In genomic region chr1:84406891-84407290, GRCm38 (mm10) we compare ENCODE assay signal across 8 mouse cellular contexts. TPM values are rescaled to one million over a fixed set of nuclear protein-coding genes. Genes with fewer than 3 reads are reported as not detected.
A peak's percentile ranks its signal among the peaks of the same experiment; 100 is the strongest.
DNase-seq lines count a peak whose midpoint lies in the region; ATAC-seq and TF ChIP-seq lines count a peak whose summit lies in the region.

No protein-coding gene starts in this region.

- ATAC-seq in liver, embryonic 14.5 days (ENCODE audit: insufficient read depth), result no peak
- ATAC-seq in stomach, postnatal 0 days (ENCODE audit: low FRiP score, low TSS enrichment), result peak; percentile 61; the same call in 1 of the 2 replicates
- ATAC-seq in midbrain, postnatal 0 days (ENCODE audit: low FRiP score), result no peak

- H3K4me1 ChIP-seq in liver, embryonic 14.5 days (replicated peaks; ENCODE audit: control insufficient read depth in 2 of 2, insufficient read depth in 2 of 2, low read length in 1 of 2), result peaks cover 0 to 2% of the 10 kb centered on the region in 2 experiments; a peak in 1 of 4 replicates
- H3K4me1 ChIP-seq in stomach, postnatal 0 days (replicated peaks; ENCODE audit: control insufficient read depth, insufficient read depth), result no peaks in the 10 kb centered on the region
- no peaks in the 10 kb centered on the region for H3K4me1 ChIP-seq in midbrain, postnatal 0 days (ENCODE audit: insufficient read depth, low read length)

- H3K9me3 ChIP-seq in liver, embryonic 14.5 days (ENCODE audit: control insufficient read depth, low read length), result no peaks in the 10 kb centered on the region
- no peaks in the 10 kb centered on the region for H3K9me3 ChIP-seq in stomach, postnatal 0 days (ENCODE audit: control insufficient read depth, low read length)
- no peaks in the 10 kb centered on the region for H3K9me3 ChIP-seq in midbrain, postnatal 0 days (ENCODE audit: low read length)

- no peak overlapping the region for H3K4me3 ChIP-seq in liver, embryonic 14.5 days (ENCODE audit: insufficient read depth in 1 of 2, low read depth in 2 of 2, low read length in 2 of 2)
- no peak overlapping the region for H3K4me3 ChIP-seq in stomach, postnatal 0 days (ENCODE audit: low read depth, low read length)
- H3K4me3 ChIP-seq in midbrain, postnatal 0 days (ENCODE audit: low read depth, low read length), result no peak overlapping the region

- no peak overlapping the region for H3K4me2 ChIP-seq in liver, embryonic 14.5 days (ENCODE audit: low read depth)
- H3K4me2 ChIP-seq in stomach, postnatal 0 days (replicated peaks; ENCODE audit: low read depth), result no peak overlapping the region
- H3K4me2 ChIP-seq in midbrain, postnatal 0 days (ENCODE audit: low read depth, low read length, poor library complexity, severe bottlenecking), result no peak overlapping the region

- H3K27me3 ChIP-seq in liver, embryonic 14.5 days (ENCODE audit: control insufficient read depth, insufficient read depth, low read length), result no peaks in the 10 kb centered on the region
- H3K27me3 ChIP-seq in stomach, postnatal 0 days (ENCODE audit: control insufficient read depth, insufficient read depth, low read length), result no peaks in the 10 kb centered on the region
- no peaks in the 10 kb centered on the region for H3K27me3 ChIP-seq in midbrain, postnatal 0 days (ENCODE audit: insufficient read depth, low read length)

- no peaks in the 10 kb centered on the region for H3K36me3 ChIP-seq in liver, embryonic 14.5 days (replicated peaks; ENCODE audit: control insufficient read depth, insufficient read depth, low read depth)
- no peaks in the 10 kb centered on the region for H3K36me3 ChIP-seq in stomach, postnatal 0 days (ENCODE audit: control insufficient read depth, insufficient read depth, low read length)
- no peaks in the 10 kb centered on the region for H3K36me3 ChIP-seq in midbrain, postnatal 0 days (ENCODE audit: insufficient read depth, low read length)

- DNase-seq in liver, embryonic 14.5 days (ENCODE audit: low read depth in 3 of 3, low spot score in 3 of 3), result peak; percentile 1 to 37 (median 7)
- DNase-seq in liver, result no peak
- DNase-seq in c-Kit-positive CD71-positive TER-119-positive erythroid progenitor cells, embryonic 14.5 days (ENCODE audit: low spot score), result peak; percentile 0
- DNase-seq in kidney, postnatal 10 days, result peak; percentile 56
- peak; percentile 45 for DNase-seq in stomach, postnatal 0 days (ENCODE audit: low spot score)
- DNase-seq in layer of hippocampus, adult 9-10 months (ENCODE audit: low spot score), result no peak
- no peak for DNase-seq in cerebellum, adult 8-10 months
- no peak for DNase-seq in midbrain, postnatal 0 days (ENCODE audit: low spot score)

- TF ChIP-seq EP300 in liver, embryonic 14.5 days (IDR thresholded peaks at IDR 0.05; ENCODE audit: low read depth), result no peak
- TF ChIP-seq EP300 in stomach, postnatal 0 days (optimal IDR thresholded peaks at IDR 0.05), result no peak

- no peak overlapping the region for H3K27ac ChIP-seq in liver, embryonic 14.5 days
- no peak overlapping the region for H3K27ac ChIP-seq in stomach, postnatal 0 days (replicated peaks)
- no peak overlapping the region for H3K27ac ChIP-seq in midbrain, postnatal 0 days (ENCODE audit: low read depth, low read length)

- H3K9ac ChIP-seq in liver, embryonic 14.5 days (replicated peaks), result no peak overlapping the region
- no peak overlapping the region for H3K9ac ChIP-seq in stomach, postnatal 0 days (ENCODE audit: low read length)
- H3K9ac ChIP-seq in midbrain, postnatal 0 days (replicated peaks; ENCODE audit: low read length, poor library complexity, severe bottlenecking), result no peak overlapping the region

- 24% methylated on average over 4 of the region's 4 CpGs for WGBS in liver, embryonic 14.5 days (ENCODE audit: insufficient replicate concordance)
- WGBS in stomach, postnatal 0 days, result 50% methylated on average over 4 of the region's 4 CpGs
- WGBS in midbrain, postnatal 0 days, result 88% methylated on average over 4 of the region's 4 CpGs

- TF ChIP-seq CTCF in liver, embryonic 14.5 days (IDR thresholded peaks at IDR 0.05; ENCODE audit: low read depth), result no peak
- TF ChIP-seq CTCF in stomach, postnatal 0 days (IDR thresholded peaks at IDR 0.05; ENCODE audit: low read depth), result no peak
- no peak for TF ChIP-seq CTCF in midbrain, postnatal 0 days (IDR thresholded peaks at IDR 0.05)

RNA-seq across cellular contexts. Expression of gene Pid1, which starts 42.9 kb away (rescaled TPM):
- 5.1 and 5.4 TPM in 2 replicates for polyA plus RNA-seq in liver, embryonic 14.5 days (2012; rRNA removed)
- polyA plus RNA-seq in liver, embryonic 14.5 days (2014; fragmentation: Nextera tagmentation; extraction: Ambion mirVana), result 12.3 and 12.6 TPM in 2 replicates
- 13.5 and 15.8 TPM in 2 replicates for polyA plus RNA-seq in stomach, postnatal 0 days (2015; fragmentation: Nextera tagmentation; extraction: Ambion mirVana)
- 55.0 and 60.2 TPM in 2 replicates for total RNA-seq in midbrain, postnatal 0 days (2014; rRNA removed)
- 63.1 and 64.0 TPM in 2 replicates for polyA plus RNA-seq in midbrain, postnatal 0 days (2015; fragmentation: Nextera tagmentation; extraction: Ambion mirVana)

Comparison
In these comparisons a context has a peak if more than half of its experiments do, and no peak if none do; other contexts are left out.
1. DNase-seq: peak in liver, embryonic 14.5 days (3 of 3), c-Kit-positive CD71-positive TER-119-positive erythroid progenitor cells, embryonic 14.5 days (single experiment), kidney, postnatal 10 days (single experiment) and stomach, postnatal 0 days (single experiment); none in liver (single experiment), layer of hippocampus, adult 9-10 months (single experiment), cerebellum, adult 8-10 months (single experiment) and midbrain, postnatal 0 days (single experiment).